Mouse (Mus musculus): Measurements from ENCODE around the gene Tenm1. TPM values are rescaled to one million over a fixed set of nuclear protein-coding genes. Genes with fewer than 3 reads are reported as not detected.

The Tenm1 gene
- total and polyA plus RNA-seq, 3 experiments, result not detected

GRCm38 (mm10) chrX:43388106-43388505 lies 40.8 kb downstream of the Tenm1 start:
- no peaks in the 10 kb centered on the region for H3K27me3 ChIP-seq (ENCODE audit: control insufficient read depth in 1 of 2, insufficient read depth in 2 of 2, low read length in 2 of 2)

GRCm38 (mm10) chrX:43372526-43372925 lies 56.4 kb downstream of the Tenm1 start:
- DNase-seq (ENCODE audit: low read depth, low spot score), result no peak
- no peak overlapping the region for H3K4me3 ChIP-seq (ENCODE audit: control insufficient read depth in 1 of 2, insufficient read depth in 1 of 2, low read depth in 2 of 2, low read length in 2 of 2)
- no peaks in the 10 kb centered on the region for H3K4me1 ChIP-seq (ENCODE audit: control insufficient read depth in 1 of 2, insufficient read depth in 2 of 2, low read length in 2 of 2)
- no peaks in the 10 kb centered on the region for H3K9me3 ChIP-seq (replicated peaks; ENCODE audit: insufficient read depth, low read length)
- H3K27me3 ChIP-seq (ENCODE audit: control insufficient read depth in 1 of 2, insufficient read depth in 2 of 2, low read length in 2 of 2), result no peaks in the 10 kb centered on the region
- H3K36me3 ChIP-seq (ENCODE audit: control insufficient read depth in 1 of 2, insufficient read depth in 2 of 2, low read length in 2 of 2), result no peaks in the 10 kb centered on the region
- no peak for TF ChIP-seq GATA1 (IDR thresholded peaks at IDR 0.05; ENCODE audit: low read depth, low read length)
- no peak for TF ChIP-seq MXI1 (IDR thresholded peaks at IDR 0.05; ENCODE audit: low read depth, low read length)
- no peak for TF ChIP-seq RAD21 (IDR thresholded peaks at IDR 0.05; ENCODE audit: low read depth, low read length)
- no peak for TF ChIP-seq CTCF (IDR thresholded peaks at IDR 0.05 in 2 of 3, conservative IDR thresholded peaks at IDR 0.05 in 1 of 3; ENCODE audit: control insufficient read depth in 1 of 3, insufficient read depth in 1 of 3, low read depth in 2 of 3, low read length in 3 of 3, poor library complexity in 1 of 3, severe bottlenecking in 1 of 3)
- no peak for TF ChIP-seq EP300 (IDR thresholded peaks at IDR 0.05; ENCODE audit: low read depth in 1 of 2, low read length in 2 of 2)
- TF ChIP-seq TAL1 (IDR thresholded peaks at IDR 0.05; ENCODE audit: low read length), result no peak
- TF ChIP-seq POLR2A (IDR thresholded peaks at IDR 0.05; ENCODE audit: control insufficient read depth in 1 of 2, insufficient read depth in 1 of 2, low read depth in 1 of 2, low read length in 2 of 2, poor library complexity in 1 of 2), result no peak
- no peak for TF ChIP-seq TCF12 (IDR thresholded peaks at IDR 0.05; ENCODE audit: low read depth, low read length)
- TF ChIP-seq MYC (IDR thresholded peaks at IDR 0.05; ENCODE audit: low read depth, low read length), result no peak
- TF ChIP-seq MAFK (IDR thresholded peaks at IDR 0.05; ENCODE audit: borderline replicate concordance, low read depth, low read length), result no peak
- H3K9ac ChIP-seq (ENCODE audit: control insufficient read depth, low read depth, low read length, poor library complexity, severe bottlenecking), result no peak overlapping the region
- H3K27ac ChIP-seq (ENCODE audit: control insufficient read depth, low read depth, low read length), result no peak overlapping the region
- no peaks in the 10 kb centered on the region for H3K79me2 ChIP-seq (ENCODE audit: control insufficient read depth, insufficient read depth, low read length, poor library complexity)

More at GRCm38 (mm10) chrX:43388106-43388505, 40.8 kb downstream of the Tenm1 start:
- Histone ChIP-seq H3K36me3 (ENCODE audit: control insufficient read depth in 1 of 2, insufficient read depth in 2 of 2, low read length in 2 of 2) (no peaks in the 10 kb centered on the region), H3K79me2 (ENCODE audit: control insufficient read depth, insufficient read depth, low read length, poor library complexity) (no peaks in the 10 kb centered on the region), H3K9ac (ENCODE audit: control insufficient read depth, low read depth, low read length, poor library complexity, severe bottlenecking) (no peak overlapping the region), H3K27ac (ENCODE audit: control insufficient read depth, low read depth, low read length) (no peak overlapping the region), H3K4me1 (ENCODE audit: control insufficient read depth in 1 of 2, insufficient read depth in 2 of 2, low read length in 2 of 2) (no peaks in the 10 kb centered on the region), H3K9me3 (replicated peaks; ENCODE audit: insufficient read depth, low read length) (no peaks in the 10 kb centered on the region), H3K4me3 (ENCODE audit: control insufficient read depth in 1 of 2, insufficient read depth in 1 of 2, low read depth in 2 of 2, low read length in 2 of 2) (no peak overlapping the region)
- no peak for TF ChIP-seq POLR2AphosphoS2 (IDR thresholded peaks at IDR 0.05; ENCODE audit: low read length)
- no peak for DNase-seq (ENCODE audit: low read depth, low spot score)

GRCm38 (mm10) chrX:43319351-43319750 lies 109.6 kb downstream of the Tenm1 start:
- no peak overlapping the region for H3K27ac ChIP-seq (ENCODE audit: control insufficient read depth, low read depth, low read length)
- H3K4me3 ChIP-seq (ENCODE audit: control insufficient read depth in 1 of 2, insufficient read depth in 1 of 2, low read depth in 2 of 2, low read length in 2 of 2), result no peak overlapping the region
- H3K36me3 ChIP-seq (ENCODE audit: control insufficient read depth in 1 of 2, insufficient read depth in 2 of 2, low read length in 2 of 2), result no peaks in the 10 kb centered on the region
- no peak overlapping the region for H3K9ac ChIP-seq (ENCODE audit: control insufficient read depth, low read depth, low read length, poor library complexity, severe bottlenecking)
- DNase-seq (ENCODE audit: low read depth, low spot score), result no peak
- H3K79me2 ChIP-seq (ENCODE audit: control insufficient read depth, insufficient read depth, low read length, poor library complexity), result no peaks in the 10 kb centered on the region
- TF ChIP-seq CTCF (IDR thresholded peaks at IDR 0.05 in 2 of 3, conservative IDR thresholded peaks at IDR 0.05 in 1 of 3; ENCODE audit: control insufficient read depth in 1 of 3, insufficient read depth in 1 of 3, low read depth in 2 of 3, low read length in 3 of 3, poor library complexity in 1 of 3, severe bottlenecking in 1 of 3) (no peak), TAL1 (IDR thresholded peaks at IDR 0.05; ENCODE audit: low read length) (no peak), UBTF (IDR thresholded peaks at IDR 0.05; ENCODE audit: borderline replicate concordance, insufficient read depth, low read depth, low read length) (no peak), MXI1 (IDR thresholded peaks at IDR 0.05; ENCODE audit: low read depth, low read length) (no peak), ZNF384 (IDR thresholded peaks at IDR 0.05; ENCODE audit: low read depth, low read length) (no peak), USF2 (IDR thresholded peaks at IDR 0.05; ENCODE audit: borderline replicate concordance in 1 of 2, insufficient read depth in 1 of 2, low read depth in 1 of 2, low read length in 2 of 2) (no peak), ETS1 (IDR thresholded peaks at IDR 0.05; ENCODE audit: low read depth, low read length) (no peak), E2F4 (IDR thresholded peaks at IDR 0.05; ENCODE audit: borderline replicate concordance, low read depth, low read length) (no peak), TCF12 (IDR thresholded peaks at IDR 0.05; ENCODE audit: low read depth, low read length) (no peak)
- H3K4me1 ChIP-seq (ENCODE audit: control insufficient read depth in 1 of 2, insufficient read depth in 2 of 2, low read length in 2 of 2), result no peaks in the 10 kb centered on the region
- H3K27me3 ChIP-seq (ENCODE audit: control insufficient read depth in 1 of 2, insufficient read depth in 2 of 2, low read length in 2 of 2), result no peaks in the 10 kb centered on the region
- no peaks in the 10 kb centered on the region for H3K9me3 ChIP-seq (replicated peaks; ENCODE audit: insufficient read depth, low read length)
